Mouse (Mus musculus) CH12.LX (cell line): Measurements from ENCODE around the gene Taf5l. TPM values are rescaled to one million over a fixed set of nuclear protein-coding genes. Genes with fewer than 3 reads are reported as not detected.
"Not testable (repeated sequence)": the region's sequence is repeated elsewhere in the genome, so short reads cannot be mapped to it uniquely, and the experiment has no call there.

Experiments used
- DNase-seq: peaks from one replicate; pipeline ENCODE4 v3.0.0-alpha.2; 2013; ENCODE audit errors: extremely low read depth
- H3K27ac ChIP-seq: 2 replicates; pipeline ENCODE4 v1.5.1; 2012; ENCODE audit warnings: low read depth, mild to moderate bottlenecking, control low read depth, moderate library complexity; ENCODE audit not compliant: insufficient read depth
- H3K27me3 ChIP-seq: replicated peaks from 2 replicates; pipeline ENCODE3; 2012; ENCODE audit warnings: inconsistent platforms
- H3K36me3 ChIP-seq, 2 experiments: replicated peaks in 1 of 2; 2 replicates each; pipeline versions ENCODE3 to v1.6.1; 2012; ENCODE audit warnings: inconsistent platforms in 1 of 2, low read length in 1 of 2, mild to moderate bottlenecking in 1 of 2, mixed read lengths in 1 of 2, moderate library complexity in 1 of 2; ENCODE audit not compliant: control insufficient read depth in 1 of 2, insufficient read depth in 1 of 2
- H3K4me1 ChIP-seq, 2 experiments: 2 replicates each; pipeline ENCODE4 v1.6.1; 2012; ENCODE audit warnings: inconsistent platforms in 1 of 2, moderate library complexity in 1 of 2; ENCODE audit not compliant: insufficient read depth in 2 of 2, control insufficient read depth in 1 of 2
- H3K4me2 ChIP-seq: 2 replicates; pipeline ENCODE4 v1.6.1; 2012; ENCODE audit warnings: low read depth, mild to moderate bottlenecking, control low read depth; ENCODE audit not compliant: poor library complexity, insufficient read depth, severe bottlenecking
- H3K4me3 ChIP-seq, 3 experiments: fragments of 150-350 bp in 1 of 3; sonication (generic) in 1 of 3; replicated peaks in 1 of 3; 2 replicates each; pipeline versions ENCODE3 to v1.5.1; 2011 to 2012; ENCODE audit warnings: low read depth in 2 of 3, low read length in 2 of 3, mild to moderate bottlenecking in 2 of 3, moderate library complexity in 2 of 3, control low read depth in 1 of 3, improper control_type of control experiment in 1 of 3, inconsistent platforms in 1 of 3, mixed read lengths in 1 of 3; ENCODE audit not compliant: poor library complexity in 1 of 3
- H3K79me2 ChIP-seq: replicated peaks from 2 replicates; pipeline ENCODE4 v1.6.1; 2012; ENCODE audit warnings: mild to moderate bottlenecking, moderate library complexity; ENCODE audit not compliant: control insufficient read depth, poor library complexity, insufficient read depth, severe bottlenecking; ENCODE audit errors: extremely low read depth
- H3K9ac ChIP-seq: 2 replicates; pipeline ENCODE4 v1.6.1; 2012; ENCODE audit warnings: low read depth, mild to moderate bottlenecking, control low read depth, moderate library complexity; ENCODE audit not compliant: insufficient read depth
- H3K9me3 ChIP-seq: replicated peaks from 2 replicates; pipeline ENCODE3; 2012; ENCODE audit warnings: low read length, inconsistent platforms, mixed read lengths
- CHD2 ChIP-seq: IDR thresholded peaks from 2 replicates; pipeline ENCODE4 v1.6.1; 2011; ENCODE audit warnings: low read length, improper control_type of control experiment
- E2F4 ChIP-seq: IDR thresholded peaks from 2 replicates; pipeline ENCODE4 v1.6.1; 2011; ENCODE audit warnings: low read depth, low read length, improper control_type of control experiment; ENCODE audit not compliant: insufficient replicate concordance
- ETS1 ChIP-seq: conservative IDR thresholded peaks from 2 replicates; pipeline ENCODE4 v1.6.1; 2012; ENCODE audit warnings: low read depth, mild to moderate bottlenecking, inconsistent platforms, low read length, improper control_type of control experiment, moderate library complexity
- HCFC1 ChIP-seq: IDR thresholded peaks from 2 replicates; pipeline ENCODE4 v1.6.1; 2012; ENCODE audit warnings: low read depth, mild to moderate bottlenecking, inconsistent platforms, low read length, improper control_type of control experiment
- JUND ChIP-seq: conservative IDR thresholded peaks from 2 replicates; pipeline ENCODE4 v1.6.1; 2011; ENCODE audit warnings: low read depth, low read length, improper control_type of control experiment
- KAT2A ChIP-seq: IDR thresholded peaks from 2 replicates; pipeline ENCODE4 v1.6.1; 2012; ENCODE audit warnings: low read length, improper control_type of control experiment, inconsistent platforms; ENCODE audit not compliant: insufficient replicate concordance
- MAFK ChIP-seq: IDR thresholded peaks from 2 replicates; pipeline ENCODE4 v1.6.1; 2011; ENCODE audit warnings: low read length, improper control_type of control experiment; ENCODE audit not compliant: insufficient replicate concordance
- MXI1 ChIP-seq: IDR thresholded peaks from 2 replicates; pipeline ENCODE4 v1.6.1; 2011; ENCODE audit warnings: mild to moderate bottlenecking, low read depth, low read length, improper control_type of control experiment
- POLR2AphosphoS2 ChIP-seq: IDR thresholded peaks from 2 replicates; pipeline ENCODE4 v1.6.1; 2011; ENCODE audit warnings: low read depth, low read length, improper control_type of control experiment
- SIN3A ChIP-seq: IDR thresholded peaks from 2 replicates; pipeline ENCODE4 v1.6.1; 2012; ENCODE audit warnings: low read length, improper control_type of control experiment, inconsistent platforms
- TBP ChIP-seq: conservative IDR thresholded peaks from 2 replicates; pipeline ENCODE4 v1.6.1; 2011; ENCODE audit warnings: low read depth, low read length, improper control_type of control experiment
- TCF12 ChIP-seq: IDR thresholded peaks from 2 replicates; pipeline ENCODE4 v1.6.1; 2014; ENCODE audit warnings: low read depth, mild to moderate bottlenecking, inconsistent platforms, low read length, improper control_type of control experiment
- UBTF ChIP-seq: IDR thresholded peaks from 2 replicates; pipeline ENCODE4 v1.6.1; 2012; ENCODE audit warnings: low read depth, mild to moderate bottlenecking, inconsistent platforms, low read length, improper control_type of control experiment, moderate library complexity
- ZMIZ1 ChIP-seq: IDR thresholded peaks from 2 replicates; pipeline ENCODE4 v1.6.1; 2012; ENCODE audit warnings: low read depth, mild to moderate bottlenecking, inconsistent platforms, low read length, improper control_type of control experiment
- ZNF384 ChIP-seq: IDR thresholded peaks from 2 replicates; pipeline ENCODE4 v1.6.1; 2012; ENCODE audit warnings: low read depth, low read length, improper control_type of control experiment, inconsistent platforms
- dilution Hi-C: fragments of 300-500 bp; cut with MboI; formaldehyde crosslinking; loops from 2 replicates; pipeline ENCODE4 v1.14.3; 2020; ENCODE audit warnings: low sequenced_read_pairs; ENCODE audit not compliant: extremely low pct_unique_long_range_greater_than_20kb, extremely low pct_ligation_motif_present
- in situ Hi-C: fragments of 300-500 bp; cut with MboI; formaldehyde crosslinking; loops from 3 replicates; pipeline ENCODE4 v1.14.3; 2019; ENCODE audit warnings: low sequenced_read_pairs, low pct_ligation_motif_present, low pct_unique_long_range_greater_than_20kb, mixed read lengths
- polyA plus RNA-seq: library from polyadenylated mRNA; unstranded; fragments of >175 nt; gene quantifications from 2 replicates; pipeline ENCODE4 v1.2.1, GENCODE M21; 2012; ENCODE audit warnings: low read depth; ENCODE audit not compliant: insufficient read length
- total RNA-seq, 2 experiments: library from RNA; depleted of rRNA; stranded (reverse); fragments of 300-350 nt in 1 of 2; fragments of >200 nt in 1 of 2; gene quantifications; 2 replicates each; pipeline ENCODE4 v1.2.3; 2012 to 2014

The Taf5l gene
- total and polyA plus RNA-seq, 3 experiments = 54.2 to 75.8 (median 63.0) TPM

DNA sequence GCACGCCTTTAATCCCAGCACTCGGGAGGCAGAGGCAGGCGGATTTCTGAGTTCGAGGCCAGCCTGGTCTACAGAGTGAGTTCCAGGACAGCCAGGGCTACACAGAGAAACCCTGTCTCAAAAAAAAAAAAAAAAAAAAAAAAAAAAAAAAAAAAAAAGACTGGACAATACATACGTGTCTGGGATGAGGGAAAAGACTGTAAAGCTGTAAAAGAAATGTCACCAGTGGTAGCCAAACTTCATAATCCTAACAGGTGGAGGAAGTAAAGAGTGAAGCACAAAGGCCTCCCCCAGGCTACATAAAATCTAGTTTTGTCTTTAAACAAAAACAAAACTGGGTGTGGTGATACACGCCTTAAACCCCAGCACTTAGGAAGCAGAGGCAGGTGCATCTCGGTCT lies 6.9 kb downstream of the Taf5l start:
- H3K79me2 ChIP-seq = peaks cover 77% of the 10 kb centered on the region
- H3K4me3 ChIP-seq, H3K4me2 ChIP-seq, H3K27me3 ChIP-seq, in situ Hi-C loops, DNase-seq, H3K9me3 ChIP-seq, dilution Hi-C loops, H3K27ac ChIP-seq, H3K9ac ChIP-seq: not testable (repeated sequence)
- peaks cover 16 to 51% of the 10 kb centered on the region in 2 experiments for H3K36me3 ChIP-seq
- peak; percentile 61 for TF ChIP-seq ZNF384
- peaks cover 7 to 51% of the 10 kb centered on the region in 2 experiments; a peak in 3 of 4 replicates for H3K4me1 ChIP-seq

DNA sequence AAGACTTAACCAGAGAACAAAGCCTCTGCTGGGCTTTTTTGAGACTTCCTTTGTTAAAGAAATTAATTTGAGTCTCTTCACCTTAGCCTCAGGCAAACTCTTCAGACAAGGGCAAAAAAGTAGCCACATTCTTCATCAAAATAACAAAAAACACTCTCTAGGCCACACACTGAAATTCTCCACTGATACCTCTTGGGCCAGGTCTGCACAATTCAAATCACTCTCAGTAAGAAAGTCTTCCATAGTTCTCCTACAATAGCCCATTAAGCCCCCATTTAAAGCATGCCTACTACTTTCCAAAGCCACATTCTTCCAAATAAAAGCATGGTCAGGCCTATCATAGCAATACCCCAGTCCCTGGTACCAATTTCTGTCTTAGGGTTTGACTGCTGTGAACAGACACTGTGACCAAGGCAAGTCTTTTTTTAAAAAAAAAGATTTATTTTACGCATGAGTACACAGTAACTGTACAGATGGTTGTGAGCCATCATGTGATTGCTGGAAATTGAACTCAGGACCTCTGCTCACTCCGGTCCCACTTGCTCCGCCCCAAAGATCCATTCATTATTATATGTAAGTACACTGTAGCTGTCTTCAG lies 9.1 kb downstream of the Taf5l start:
- Histone ChIP-seq H3K4me2 (no peak overlapping the region), H3K4me3 (no peak overlapping the region), H3K9me3 (no peaks in the 10 kb centered on the region), H3K27me3 (no peaks in the 10 kb centered on the region), H3K4me1 (peaks cover 4 to 29% of the 10 kb centered on the region in 2 experiments; a peak in 3 of 4 replicates), H3K9ac (no peak overlapping the region), H3K36me3 (peaks cover 31 to 61% of the 10 kb centered on the region in 2 experiments), H3K27ac (no peak overlapping the region), H3K79me2 (peaks cover 57% of the 10 kb centered on the region)
- no peak for DNase-seq
- dilution Hi-C loops (no loop called here), in situ Hi-C loops (no loop called here)
- TF ChIP-seq E2F4 = no peak
- TF ChIP-seq SIN3A = no peak
- no peak for TF ChIP-seq ZNF384
- TF ChIP-seq KAT2A = no peak
- TF ChIP-seq TCF12 = no peak
- TF ChIP-seq JUND = no peak
- TF ChIP-seq CHD2 = no peak
- TF ChIP-seq HCFC1 = no peak
- TF ChIP-seq MAFK = no peak
- no peak for TF ChIP-seq UBTF
- TF ChIP-seq POLR2AphosphoS2 = no peak
- no peak for TF ChIP-seq ZMIZ1
- no peak for TF ChIP-seq ETS1
- no peak for TF ChIP-seq MXI1
- no peak for TF ChIP-seq TBP
